Mouse (Mus musculus): Measurements from ENCODE around the gene Zmiz1.
A peak's percentile ranks its signal among the peaks of the same experiment; 100 is the strongest.

The Zmiz1 gene

GRCm38 (mm10) chr14:25459016-25459393 is at the start of gene Zmiz1:
Zmiz1 (plus strand) TSS chr14:25459185.
- DNase-seq = peak; percentile 91

- DNase-seq = no peak
Observed at GRCm38 (mm10) chr14:25411848-25412527, 47.0 kb upstream of the Zmiz1 start.

- no peak for DNase-seq
Observed at GRCm38 (mm10) chr14:25412811-25413210, 46.2 kb upstream of the Zmiz1 start.

GRCm38 (mm10) chr14:25413510-25413909 is 45.5 kb upstream of the Zmiz1 start:
- no peak for DNase-seq

GRCm38 (mm10) chr14:25414115-25414514 is 44.9 kb upstream of the Zmiz1 start:
- no peak for DNase-seq

GRCm38 (mm10) chr14:25420001-25420690 is 38.8 kb upstream of the Zmiz1 start:
- no peak for DNase-seq

GRCm38 (mm10) chr14:25420987-25421386 is 38.0 kb upstream of the Zmiz1 start:
- DNase-seq = no peak

GRCm38 (mm10) chr14:25421596-25422001 is 37.4 kb upstream of the Zmiz1 start:
- DNase-seq = peak; percentile 32

GRCm38 (mm10) chr14:25422946-25423345 is 36.0 kb upstream of the Zmiz1 start:
- DNase-seq = no peak

- no peak for DNase-seq
Observed at GRCm38 (mm10) chr14:25423721-25424443, 35.1 kb upstream of the Zmiz1 start.

- DNase-seq = no peak
Observed at GRCm38 (mm10) chr14:25438255-25438654, 20.7 kb upstream of the Zmiz1 start.

GRCm38 (mm10) chr14:25440116-25440515 is 18.9 kb upstream of the Zmiz1 start:
- DNase-seq = no peak

GRCm38 (mm10) chr14:25440777-25441176 is 18.2 kb upstream of the Zmiz1 start:
- no peak for DNase-seq

GRCm38 (mm10) chr14:25441469-25441868 is 17.5 kb upstream of the Zmiz1 start:
- DNase-seq = no peak

GRCm38 (mm10) chr14:25442676-25443075 is 16.3 kb upstream of the Zmiz1 start:
- no peak for DNase-seq

GRCm38 (mm10) chr14:25447136-25447775 is 11.7 kb upstream of the Zmiz1 start:
- peak; percentile 46 for DNase-seq

- DNase-seq = no peak
Observed at GRCm38 (mm10) chr14:25448471-25448870, 10.5 kb upstream of the Zmiz1 start.

GRCm38 (mm10) chr14:25451099-25451667 is 7.8 kb upstream of the Zmiz1 start:
- no peak for DNase-seq

GRCm38 (mm10) chr14:25451699-25452632 is 7.0 kb upstream of the Zmiz1 start:
- DNase-seq = no peak

GRCm38 (mm10) chr14:25452633-25453025 is 6.4 kb upstream of the Zmiz1 start:
- DNase-seq = no peak

GRCm38 (mm10) chr14:25454066-25454760 is 4.8 kb upstream of the Zmiz1 start:
- DNase-seq = no peak
